Mouse (Mus musculus): ENCODE measurements around the gene Trim31. TPM values are rescaled to one million over a fixed set of nuclear protein-coding genes. Genes with fewer than 3 reads are reported as not detected.

Gene Trim31
- polyA plus RNA-seq (2015; fragmentation: Nextera tagmentation; extraction: Ambion mirVana) = 63.1 and 69.7 TPM in 2 replicates

GRCm38 (mm10) chr17:36897552-36898205, at the start of gene Trim31:
Gene Trim31, plus strand, starts transcription at chr17:36898118.
- Histone ChIP-seq H3K27ac (ENCODE audit: low read length) (peak within 1 kb of the TSS; percentile 97), H3K36me3 (ENCODE audit: control insufficient read depth, insufficient read depth, low read length) (no peaks in the 10 kb centered on the region), H3K9me3 (ENCODE audit: control insufficient read depth, low read length) (no peaks in the 10 kb centered on the region), H3K27me3 (replicated peaks; ENCODE audit: control insufficient read depth, insufficient read depth, low read length) (no peaks in the 10 kb centered on the region), H3K4me3 (ENCODE audit: low read length) (peak within 1 kb of the TSS; percentile 42), H3K4me2 (ENCODE audit: low read depth, low read length) (peak within 1 kb of the TSS; percentile 60), H3K9ac (ENCODE audit: low read depth, low read length) (peak within 1 kb of the TSS; percentile 65), H3K4me1 (ENCODE audit: control insufficient read depth, insufficient read depth, low read length) (0 out of 2 replicates have a peak, but pooled peaks cover 2% of the 10 kb centered on the region)
- WGBS = 48% methylated on average over 6 of the region's 6 CpGs
- peak; percentile 71 for ATAC-seq

DNA sequence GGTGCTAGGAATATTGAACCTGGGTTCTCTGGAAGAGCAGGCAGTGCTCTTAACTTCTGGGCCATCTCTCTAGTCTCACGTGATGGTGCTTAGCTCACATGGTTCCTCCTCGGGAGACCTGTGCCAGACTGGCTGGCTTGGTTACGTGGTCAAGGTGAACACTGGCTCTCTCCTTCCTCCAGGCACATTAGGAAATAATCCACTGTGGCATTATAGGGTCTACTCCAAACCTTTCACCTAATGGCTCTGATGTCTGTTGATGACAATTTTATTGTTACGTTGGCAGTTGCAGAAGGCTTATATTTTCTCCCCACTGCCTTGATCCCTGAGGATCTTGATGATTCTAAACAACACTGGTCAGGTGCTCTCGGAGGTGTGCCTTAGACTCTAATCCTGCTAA, 49.0 kb upstream of the Trim31 start:
- Histone ChIP-seq H3K9me3 (ENCODE audit: control insufficient read depth, low read length) (no peaks in the 10 kb centered on the region), H3K4me3 (ENCODE audit: low read length) (no peak overlapping the region), H3K4me1 (ENCODE audit: control insufficient read depth, insufficient read depth, low read length) (peaks cover 27% of the 10 kb centered on the region), H3K4me2 (ENCODE audit: low read depth, low read length) (no peak overlapping the region), H3K36me3 (ENCODE audit: control insufficient read depth, insufficient read depth, low read length) (peaks cover 6% of the 10 kb centered on the region; the same call in 1 of the 2 replicates), H3K27me3 (replicated peaks; ENCODE audit: control insufficient read depth, insufficient read depth, low read length) (no peaks in the 10 kb centered on the region), H3K27ac (ENCODE audit: low read length) (no peak overlapping the region), H3K9ac (ENCODE audit: low read depth, low read length) (peak overlapping the region; percentile 37; the same call in 1 of the 2 replicates)
- no peak for ATAC-seq
- 74% methylated on average over 5 of the region's 5 CpGs for WGBS

DNA sequence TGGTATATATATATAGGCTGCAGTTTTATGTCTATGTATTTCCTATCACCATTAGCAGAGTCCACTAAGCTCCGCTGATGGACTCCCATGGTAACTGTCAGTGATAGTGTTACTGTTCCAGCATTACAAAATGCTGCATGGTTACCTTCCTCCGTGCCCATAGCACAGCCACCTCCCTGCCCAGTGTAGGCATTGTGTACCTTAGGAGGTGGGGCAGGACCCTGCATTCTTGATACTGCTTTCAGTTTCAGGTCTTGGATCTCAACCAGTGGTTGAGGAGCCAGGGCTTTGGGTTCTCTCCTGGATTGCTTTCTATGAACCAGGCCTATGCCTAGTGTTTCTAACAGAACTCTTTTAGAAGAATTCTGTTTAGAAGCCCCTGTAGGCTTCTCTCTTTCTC, 47.9 kb upstream of the Trim31 start:
- peak; percentile 75 for ATAC-seq
- no peaks in the 10 kb centered on the region for H3K27me3 ChIP-seq (replicated peaks; ENCODE audit: control insufficient read depth, insufficient read depth, low read length)
- 66% methylated on average over 2 of the region's 2 CpGs for WGBS
- no peak overlapping the region for H3K4me2 ChIP-seq (ENCODE audit: low read depth, low read length)
- H3K9ac ChIP-seq (ENCODE audit: low read depth, low read length) = no peak overlapping the region
- peaks cover 8% of the 10 kb centered on the region for H3K36me3 ChIP-seq (ENCODE audit: control insufficient read depth, insufficient read depth, low read length)
- no peak overlapping the region for H3K27ac ChIP-seq (ENCODE audit: low read length)
- H3K9me3 ChIP-seq (ENCODE audit: control insufficient read depth, low read length) = no peaks in the 10 kb centered on the region
- H3K4me3 ChIP-seq (ENCODE audit: low read length) = no peak overlapping the region
- H3K4me1 ChIP-seq (ENCODE audit: control insufficient read depth, insufficient read depth, low read length) = peaks cover 22% of the 10 kb centered on the region

- Histone ChIP-seq H3K4me2 (ENCODE audit: low read depth, low read length) (no peak overlapping the region; the same call in 1 of the 2 replicates), H3K9ac (ENCODE audit: low read depth, low read length) (no peak overlapping the region), H3K4me1 (ENCODE audit: control insufficient read depth, insufficient read depth, low read length) (peaks cover 22% of the 10 kb centered on the region), H3K4me3 (ENCODE audit: low read length) (no peak overlapping the region), H3K27me3 (replicated peaks; ENCODE audit: control insufficient read depth, insufficient read depth, low read length) (no peaks in the 10 kb centered on the region), H3K36me3 (ENCODE audit: control insufficient read depth, insufficient read depth, low read length) (peaks cover 8% of the 10 kb centered on the region), H3K9me3 (ENCODE audit: control insufficient read depth, low read length) (no peaks in the 10 kb centered on the region), H3K27ac (ENCODE audit: low read length) (peak overlapping the region; percentile 63)
- ATAC-seq = peak; percentile 81
- WGBS = 62% methylated on average over 5 of the region's 5 CpGs
Observed at GRCm38 (mm10) chr17:36851200-36851599, 46.7 kb upstream of the Trim31 start.

- Histone ChIP-seq H3K4me2 (ENCODE audit: low read depth, low read length) (no peak overlapping the region; the same call in 1 of the 2 replicates), H3K4me3 (ENCODE audit: low read length) (no peak overlapping the region), H3K27ac (ENCODE audit: low read length) (no peak overlapping the region), H3K9me3 (ENCODE audit: control insufficient read depth, low read length) (no peaks in the 10 kb centered on the region), H3K4me1 (ENCODE audit: control insufficient read depth, insufficient read depth, low read length) (peaks cover 22% of the 10 kb centered on the region), H3K36me3 (ENCODE audit: control insufficient read depth, insufficient read depth, low read length) (peaks cover 8% of the 10 kb centered on the region), H3K9ac (ENCODE audit: low read depth, low read length) (no peak overlapping the region), H3K27me3 (replicated peaks; ENCODE audit: control insufficient read depth, insufficient read depth, low read length) (no peaks in the 10 kb centered on the region)
- WGBS = 70% methylated on average over 5 of the region's 5 CpGs
- ATAC-seq = peak; percentile 27
Observed at GRCm38 (mm10) chr17:36851627-36852026, 46.3 kb upstream of the Trim31 start.

DNA sequence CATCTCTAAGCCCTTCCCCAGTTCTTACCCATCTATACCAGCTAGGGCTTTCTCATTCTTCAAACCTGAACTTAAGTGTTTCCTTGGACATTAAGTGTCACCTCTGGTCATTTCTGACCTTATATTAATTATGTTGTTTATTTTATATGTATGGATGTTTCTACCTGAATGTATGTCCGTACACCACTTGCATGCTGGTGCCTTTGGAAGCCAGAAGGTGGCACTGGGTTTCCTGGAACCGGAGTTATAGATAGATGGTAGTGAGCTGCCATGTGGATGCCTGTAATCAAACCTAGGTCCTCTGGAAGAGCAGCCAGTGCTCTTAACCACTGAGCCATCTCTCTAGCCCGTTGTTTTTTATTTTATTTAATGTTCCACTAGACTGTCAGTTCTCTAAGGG, 42.4 kb upstream of the Trim31 start:
- H3K4me3 ChIP-seq (ENCODE audit: low read length) = no peak overlapping the region
- 88% methylated on average over 3 of the region's 3 CpGs for WGBS
- no peak overlapping the region for H3K9ac ChIP-seq (ENCODE audit: low read depth, low read length)
- H3K27ac ChIP-seq (ENCODE audit: low read length) = no peak overlapping the region
- no peak overlapping the region for H3K4me2 ChIP-seq (ENCODE audit: low read depth, low read length)
- no peak for ATAC-seq
- peaks cover 10% of the 10 kb centered on the region for H3K36me3 ChIP-seq (ENCODE audit: control insufficient read depth, insufficient read depth, low read length)
- H3K4me1 ChIP-seq (ENCODE audit: control insufficient read depth, insufficient read depth, low read length) = peaks cover 12% of the 10 kb centered on the region
- no peaks in the 10 kb centered on the region for H3K9me3 ChIP-seq (ENCODE audit: control insufficient read depth, low read length)
- no peaks in the 10 kb centered on the region for H3K27me3 ChIP-seq (replicated peaks; ENCODE audit: control insufficient read depth, insufficient read depth, low read length)

DNA sequence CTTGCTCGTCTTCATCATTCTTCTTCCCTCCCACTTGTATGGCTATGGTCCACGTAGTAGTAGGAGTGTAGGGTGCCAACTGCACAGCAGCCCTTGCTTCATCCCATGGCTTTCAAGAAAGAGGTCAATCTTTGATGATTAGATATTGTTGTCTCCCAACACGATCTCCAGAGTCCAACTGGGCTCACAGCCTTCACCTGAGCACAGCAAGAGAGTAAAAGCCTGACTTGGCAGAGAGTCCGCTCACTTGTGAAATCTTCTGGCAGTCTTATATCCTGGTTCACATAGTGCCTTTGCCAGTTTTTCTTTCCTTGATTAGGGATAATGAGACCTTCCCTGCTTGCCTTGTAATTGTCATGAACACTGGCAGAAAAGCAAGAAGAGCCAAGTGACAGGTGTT, 41.7 kb upstream of the Trim31 start:
- no peak for ATAC-seq
- peaks cover 8% of the 10 kb centered on the region for H3K4me1 ChIP-seq (ENCODE audit: control insufficient read depth, insufficient read depth, low read length)

GRCm38 (mm10) chr17:36858181-36858580, 39.7 kb upstream of the Trim31 start:
- Histone ChIP-seq H3K4me2 (ENCODE audit: low read depth, low read length) (no peak overlapping the region), H3K9me3 (ENCODE audit: control insufficient read depth, low read length) (no peaks in the 10 kb centered on the region), H3K36me3 (ENCODE audit: control insufficient read depth, insufficient read depth, low read length) (peaks cover 10% of the 10 kb centered on the region), H3K4me3 (ENCODE audit: low read length) (no peak overlapping the region), H3K4me1 (ENCODE audit: control insufficient read depth, insufficient read depth, low read length) (0 out of 2 replicates have a peak, but pooled peaks cover 7% of the 10 kb centered on the region), H3K9ac (ENCODE audit: low read depth, low read length) (no peak overlapping the region), H3K27ac (ENCODE audit: low read length) (no peak overlapping the region), H3K27me3 (replicated peaks; ENCODE audit: control insufficient read depth, insufficient read depth, low read length) (no peaks in the 10 kb centered on the region)
- WGBS = 93% methylated on average over 3 of the region's 3 CpGs
- ATAC-seq = no peak

More for the DNA sequence above, 41.7 kb upstream of the Trim31 start:
- Histone ChIP-seq H3K27ac (ENCODE audit: low read length) (no peak overlapping the region), H3K4me3 (ENCODE audit: low read length) (no peak overlapping the region), H3K27me3 (replicated peaks; ENCODE audit: control insufficient read depth, insufficient read depth, low read length) (no peaks in the 10 kb centered on the region), H3K4me2 (ENCODE audit: low read depth, low read length) (no peak overlapping the region), H3K36me3 (ENCODE audit: control insufficient read depth, insufficient read depth, low read length) (peaks cover 10% of the 10 kb centered on the region), H3K9ac (ENCODE audit: low read depth, low read length) (no peak overlapping the region), H3K9me3 (ENCODE audit: control insufficient read depth, low read length) (no peaks in the 10 kb centered on the region)
- WGBS = 92% methylated on average over 4 of the region's 4 CpGs

DNA sequence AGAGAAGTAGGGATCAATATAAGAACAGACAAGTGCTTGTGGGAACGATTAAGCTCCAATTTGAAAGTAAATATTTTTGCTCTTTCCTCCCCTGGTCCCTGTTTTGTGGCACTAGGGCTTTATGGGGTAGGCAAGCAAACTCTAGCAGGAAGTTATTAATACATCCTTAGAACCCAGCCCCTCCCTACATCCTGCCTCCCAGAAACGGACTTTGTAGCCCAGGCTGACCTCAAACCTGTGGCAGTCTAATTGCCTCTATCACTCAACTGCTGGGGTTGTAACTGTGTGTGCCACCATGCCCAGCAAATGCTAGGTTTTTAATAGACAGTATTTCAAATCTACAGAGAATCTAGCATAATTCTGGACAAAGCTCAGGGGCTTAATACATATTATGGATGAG, 36.2 kb upstream of the Trim31 start:
- 33% methylated on average over 2 of the region's 2 CpGs for WGBS
- no peak overlapping the region for H3K4me3 ChIP-seq (ENCODE audit: low read length)
- H3K4me2 ChIP-seq (ENCODE audit: low read depth, low read length) = no peak overlapping the region
- H3K27ac ChIP-seq (ENCODE audit: low read length) = no peak overlapping the region
- H3K9me3 ChIP-seq (ENCODE audit: control insufficient read depth, low read length) = no peaks in the 10 kb centered on the region
- peak; percentile 87 for ATAC-seq
- 0 out of 2 replicates have a peak, but pooled peaks cover 9% of the 10 kb centered on the region for H3K4me1 ChIP-seq (ENCODE audit: control insufficient read depth, insufficient read depth, low read length)
- no peak overlapping the region for H3K9ac ChIP-seq (ENCODE audit: low read depth, low read length)
- no peaks in the 10 kb centered on the region for H3K27me3 ChIP-seq (replicated peaks; ENCODE audit: control insufficient read depth, insufficient read depth, low read length)
- H3K36me3 ChIP-seq (ENCODE audit: control insufficient read depth, insufficient read depth, low read length) = peaks cover 2% of the 10 kb centered on the region; the same call in 1 of the 2 replicates

Measured in intestine, embryonic 16.5 days (tissue).